Mouse (Mus musculus): ENCODE measurements around the gene Tmx2.
"Not testable (repeated sequence)": the region's sequence is repeated elsewhere in the genome, so short reads cannot be mapped to it uniquely, and the experiment has no call there.

Gene Tmx2

DNA sequence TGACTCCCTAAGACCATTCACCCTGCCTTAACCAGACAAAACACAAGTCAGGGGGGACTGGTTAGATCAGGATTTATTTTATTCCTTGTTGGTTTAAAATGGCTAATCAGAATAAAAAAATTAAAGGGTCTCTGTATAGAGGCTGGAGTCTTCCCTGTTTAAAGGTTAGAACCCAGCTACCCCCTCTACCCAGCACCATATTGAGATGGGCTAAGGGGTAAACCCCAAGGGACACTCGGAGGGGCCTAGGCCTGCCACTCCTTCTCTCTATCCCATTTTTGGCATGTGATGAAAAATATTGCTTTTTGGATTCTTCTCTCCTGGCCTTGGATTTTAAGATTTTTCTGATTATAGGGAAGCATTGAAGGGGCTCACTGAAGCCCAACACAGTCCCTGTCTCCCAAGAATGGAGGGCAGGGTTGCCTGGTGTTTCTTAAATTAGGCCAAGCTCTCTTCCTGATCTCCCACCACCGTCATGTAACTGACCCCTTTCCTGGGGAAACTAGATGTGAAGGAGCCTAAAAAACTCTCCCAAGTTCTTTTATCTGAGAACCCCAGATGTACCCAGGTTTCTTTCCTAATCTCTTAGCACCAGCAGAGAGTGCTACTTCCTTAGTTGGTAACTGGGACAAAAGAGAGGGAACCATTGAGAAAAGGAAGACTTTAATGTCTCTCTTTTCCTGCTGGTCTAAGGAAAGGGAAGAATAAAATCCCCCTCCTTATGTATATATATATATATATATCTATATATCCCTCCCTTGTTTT is 9.3 kb upstream of the Tmx2 start:
- no peak for ATAC-seq (ENCODE audit: low TSS enrichment)

DNA sequence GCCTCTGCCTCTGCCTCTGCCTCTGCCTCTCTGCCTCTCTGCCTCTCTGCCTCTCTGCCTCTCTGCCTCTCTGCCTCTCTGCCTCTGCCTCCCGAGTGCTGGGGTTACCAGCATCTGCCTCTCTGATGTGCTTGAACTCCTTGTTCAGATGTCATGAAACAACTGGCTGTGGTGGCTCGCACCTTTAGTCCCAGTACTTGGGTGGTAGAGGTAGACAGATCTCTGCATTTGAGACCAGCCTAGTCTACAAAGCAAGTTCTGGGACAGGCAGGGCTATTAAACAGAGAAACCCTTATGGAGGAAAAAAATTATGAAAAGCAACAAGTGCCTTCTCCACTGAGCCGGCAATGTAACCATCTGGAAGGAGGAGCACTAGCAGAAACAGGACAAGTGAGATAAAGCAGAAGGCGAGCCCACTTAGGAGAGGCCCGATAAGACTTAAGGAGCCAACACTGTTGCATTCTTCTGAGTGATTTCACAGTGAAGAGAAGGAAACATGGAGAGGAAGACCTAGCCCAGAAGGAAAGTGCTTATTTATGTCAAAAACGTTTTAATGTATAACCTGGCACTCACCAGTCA is 3.8 kb upstream of the Tmx2 start:
- no peak for ATAC-seq (ENCODE audit: low TSS enrichment)

DNA sequence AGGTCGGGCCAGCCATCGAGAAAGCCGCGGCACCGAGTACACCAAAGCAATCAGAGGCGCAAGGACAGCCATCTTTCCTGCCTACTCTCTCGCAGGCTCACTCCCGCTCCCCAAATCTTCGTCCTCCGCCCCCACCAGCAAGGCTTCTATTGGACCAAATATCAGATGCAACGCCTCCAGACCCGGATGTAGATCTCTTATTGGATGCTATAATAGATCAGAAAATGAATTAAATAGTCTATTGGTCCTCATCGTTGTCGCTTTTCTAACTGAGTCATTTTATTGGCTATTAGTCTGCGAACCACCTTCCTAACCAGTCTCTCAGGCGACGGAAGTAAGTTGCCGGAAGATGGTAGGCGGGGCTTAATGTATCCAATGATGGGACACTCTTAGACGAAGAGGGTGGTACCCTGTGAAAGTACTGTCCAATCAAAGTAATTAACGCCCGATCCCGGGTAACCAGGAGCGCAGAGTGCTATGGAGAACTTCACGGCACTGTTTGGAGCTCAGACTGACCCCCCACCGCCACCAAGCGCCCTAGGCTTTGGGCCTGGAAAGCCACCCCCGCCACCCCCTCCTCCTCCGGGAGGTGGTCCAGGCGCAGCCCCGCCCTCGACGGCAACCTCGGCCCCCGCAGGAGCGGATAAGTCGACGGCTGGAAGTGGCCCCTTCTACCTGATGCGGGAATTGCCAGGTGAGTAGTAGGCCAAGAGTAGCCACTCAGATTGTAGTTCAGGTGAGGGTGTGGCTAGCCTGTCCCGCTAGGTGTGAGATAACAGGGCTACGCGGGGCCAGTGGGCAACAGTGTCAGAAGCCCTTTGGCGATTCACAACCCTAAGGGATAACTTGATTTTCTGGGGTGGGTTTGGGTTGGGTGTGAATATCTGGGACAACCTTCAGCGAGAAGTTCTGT is 716 bp downstream of the Tmx2 start, which contains the start of the genes Gm28635 and Med19:
Gene Gm28635, minus strand, starts transcription at position 74 of the 913 bp plus-strand sequence.
Gene Med19, plus strand, starts transcription at position 435 of the 913 bp plus-strand sequence.
- ATAC-seq (ENCODE audit: low TSS enrichment): peak; percentile 98

DNA sequence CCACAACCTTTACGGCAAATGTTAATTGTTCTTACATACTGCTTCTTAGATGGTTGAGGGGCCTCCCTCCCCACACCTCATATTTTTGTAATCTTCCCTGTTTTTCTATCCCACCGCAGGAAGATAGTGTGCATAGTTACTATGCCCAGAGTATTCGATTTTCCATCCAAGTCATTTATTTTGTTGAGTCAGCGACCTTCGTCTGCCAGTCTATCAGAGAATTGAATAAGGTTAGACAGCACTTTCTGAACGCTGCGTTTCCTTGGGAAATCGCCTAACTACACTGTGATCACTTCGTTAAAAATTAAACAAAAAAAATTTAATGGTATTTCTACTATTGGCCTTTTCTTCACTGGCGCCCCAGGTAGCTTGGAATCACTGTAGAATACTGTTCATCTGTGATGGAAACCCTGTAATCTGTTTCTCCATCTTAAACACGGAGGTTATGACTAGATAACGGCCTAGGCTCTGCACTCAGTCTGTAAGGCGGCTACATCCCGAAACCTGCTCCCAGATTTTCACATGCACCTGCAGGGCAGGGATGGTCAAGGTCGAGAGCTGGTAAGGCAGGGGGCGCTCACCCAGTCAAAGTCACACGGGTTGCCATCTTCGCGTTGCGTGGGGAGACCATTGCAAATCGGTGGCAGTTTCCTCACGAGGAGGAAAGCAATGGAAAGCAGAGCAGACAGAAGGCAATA is 1.5 kb downstream of the Tmx2 start:
- peak; percentile 54 for ATAC-seq (ENCODE audit: low TSS enrichment)

DNA sequence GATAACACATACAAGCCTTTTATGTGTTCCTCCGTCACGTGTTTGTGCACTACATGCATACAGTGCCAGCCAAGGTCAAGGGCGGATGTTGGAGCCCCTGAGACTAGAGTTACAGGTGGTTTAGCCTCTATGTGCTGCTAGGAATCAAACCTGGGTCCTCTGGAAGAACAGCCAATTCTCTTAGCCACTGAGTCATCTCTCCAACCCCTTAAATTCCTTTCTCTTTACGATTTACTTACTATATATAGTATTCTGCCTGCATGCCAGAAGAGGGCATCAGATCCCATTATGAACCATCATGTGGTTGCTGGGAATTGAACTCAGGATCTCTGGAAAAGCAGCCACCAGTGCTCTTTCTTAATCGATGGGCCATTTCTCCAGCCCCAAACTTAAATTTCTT is 7.4 kb downstream of the Tmx2 start:
- not testable (repeated sequence) for ATAC-seq (ENCODE audit: low TSS enrichment)

DNA sequence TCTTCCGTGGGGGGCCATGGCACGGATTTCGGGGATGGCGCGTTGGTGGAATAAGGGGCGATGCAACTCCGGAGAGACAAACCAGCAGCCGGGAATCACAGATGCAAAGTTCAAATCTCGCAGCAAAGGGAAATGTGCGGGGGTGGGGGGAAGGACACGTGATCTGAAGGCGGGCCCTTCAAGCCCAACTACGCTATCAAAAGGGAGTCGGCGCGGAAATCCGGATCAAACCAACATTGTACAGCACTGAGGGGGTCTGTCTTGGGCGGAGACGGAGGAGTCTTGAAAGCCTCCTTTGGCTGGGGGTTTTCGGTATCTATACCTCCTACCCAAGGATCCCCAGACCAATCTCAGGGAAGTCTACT is 8.4 kb downstream of the Tmx2 start, which contains the start of gene Selenoh:
Gene Selenoh, minus strand, starts transcription at position 202 of the 365 bp plus-strand sequence.
- ATAC-seq (ENCODE audit: low TSS enrichment): peak; percentile 91

DNA sequence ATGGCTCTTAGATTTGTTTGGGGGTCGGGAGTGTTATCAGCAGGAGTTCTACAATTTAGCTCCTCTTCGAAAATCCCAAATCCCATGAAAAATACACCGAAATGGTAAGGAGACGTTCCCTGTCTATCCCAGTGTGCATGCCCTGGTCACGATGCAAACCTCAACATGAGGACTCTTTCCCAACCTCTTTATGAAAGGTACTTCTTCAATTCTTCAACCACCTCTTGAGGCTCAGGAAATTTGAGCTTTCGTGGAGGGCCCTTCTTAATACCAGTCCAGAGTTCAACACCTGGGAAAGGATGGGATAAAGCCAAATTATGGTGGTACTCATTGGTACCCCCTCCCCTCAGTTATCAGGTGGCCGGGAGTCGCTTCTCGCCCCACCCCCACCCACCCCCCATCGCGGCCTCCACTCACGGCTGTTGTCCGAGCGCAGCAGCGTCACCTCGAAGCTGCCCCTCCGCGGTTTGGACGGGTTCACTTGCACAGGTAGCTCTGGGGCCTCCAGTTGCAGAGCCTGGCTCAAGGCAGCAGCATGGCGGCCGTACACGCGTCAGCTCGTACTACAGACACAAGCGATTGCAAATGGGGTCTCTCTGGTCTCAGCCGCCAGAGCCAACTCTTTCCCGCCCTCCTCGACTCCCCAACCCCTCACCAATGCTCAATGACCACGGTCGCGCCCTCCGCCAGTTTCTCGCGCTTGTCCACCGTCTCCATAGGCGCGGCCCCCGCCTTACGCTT is 8.9 kb downstream of the Tmx2 start:
- peak; percentile 58 for ATAC-seq (ENCODE audit: low TSS enrichment)

DNA sequence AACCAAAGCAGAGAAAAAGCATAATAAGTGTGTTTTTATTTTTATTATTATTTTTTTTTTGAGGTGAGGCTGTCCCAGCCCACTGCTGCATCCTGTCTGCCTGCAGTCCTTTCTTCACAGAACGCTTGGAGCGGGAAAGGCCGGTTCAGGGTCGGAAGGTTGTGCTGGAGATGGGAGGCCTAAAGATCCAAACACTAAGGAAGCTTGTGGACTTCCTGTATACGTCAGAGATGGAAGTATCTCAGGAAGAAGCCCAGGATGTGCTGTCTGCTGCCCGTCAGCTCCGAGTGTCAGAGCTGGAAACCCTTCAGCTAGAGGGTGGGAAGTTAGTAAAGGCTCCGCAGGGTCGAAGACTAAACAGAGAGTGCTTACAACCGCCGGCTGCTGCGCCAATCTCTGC is 12.9 kb downstream of the Tmx2 start:
- ATAC-seq (ENCODE audit: low TSS enrichment): no peak

DNA sequence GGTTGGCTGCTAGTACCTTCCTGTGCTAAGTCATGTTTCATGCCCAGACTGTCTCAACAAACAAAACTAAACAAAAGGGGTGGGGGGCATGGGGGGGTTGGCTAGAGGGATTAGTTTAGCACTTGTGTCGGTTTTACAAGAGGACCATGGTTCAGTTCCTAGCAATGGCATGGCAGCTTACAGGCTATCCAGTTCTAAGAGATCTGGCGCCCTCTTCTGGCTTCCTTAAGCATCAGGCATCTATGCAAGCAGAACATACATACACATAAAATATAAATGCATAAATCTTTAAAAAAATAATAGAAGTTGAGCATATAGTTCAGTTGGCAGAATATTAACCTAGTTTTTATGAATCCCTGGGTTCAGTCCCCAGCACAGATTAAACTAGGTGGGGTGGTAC is 16.1 kb downstream of the Tmx2 start:
- ATAC-seq (ENCODE audit: low TSS enrichment): no peak

DNA sequence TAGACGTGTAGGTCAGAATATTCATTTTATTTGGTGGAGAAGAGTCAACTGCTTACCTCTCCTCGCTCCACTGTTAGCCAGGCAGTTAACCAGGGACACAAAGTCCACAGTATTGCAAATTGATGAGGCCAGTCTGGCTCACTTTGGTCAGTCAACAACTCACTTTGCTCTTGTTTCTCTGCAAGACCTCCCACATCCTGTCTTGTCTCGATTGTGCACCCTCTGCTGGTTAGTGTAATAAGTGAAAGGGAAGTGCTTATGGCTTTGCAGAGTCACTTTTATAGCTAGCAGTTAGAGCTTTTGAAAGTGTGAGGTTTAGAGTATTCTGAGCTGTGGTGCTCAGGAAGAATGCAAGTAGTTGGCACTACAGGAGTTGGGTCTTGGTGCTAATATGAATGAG is 18.7 kb downstream of the Tmx2 start:
- peak; percentile 95 for ATAC-seq (ENCODE audit: low TSS enrichment)

DNA sequence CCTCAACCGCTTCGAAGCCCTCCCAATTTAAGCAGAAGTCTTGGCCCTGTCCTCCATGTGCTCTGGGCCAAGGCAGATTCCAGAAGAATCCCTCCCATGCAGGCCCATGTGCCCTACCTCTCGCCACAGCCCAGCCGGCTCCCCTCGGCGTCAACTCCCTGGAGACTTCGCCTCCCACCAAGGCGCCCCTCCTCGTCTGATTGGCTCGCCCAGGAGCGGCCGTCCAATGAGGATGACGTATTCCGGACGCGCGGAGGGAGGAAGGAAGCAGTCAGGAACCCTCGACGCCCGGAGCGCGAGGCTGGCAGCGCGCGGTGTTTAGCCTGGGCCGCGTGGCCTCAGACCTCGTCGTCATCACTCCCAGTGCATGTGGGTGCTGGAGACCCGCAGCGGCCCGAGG is 20.1 kb downstream of the Tmx2 start, which contains the start of gene Btbd18:
Gene Btbd18, plus strand, starts transcription at position 274 of the 400 bp plus-strand sequence.
- no peak for ATAC-seq (ENCODE audit: low TSS enrichment)

DNA sequence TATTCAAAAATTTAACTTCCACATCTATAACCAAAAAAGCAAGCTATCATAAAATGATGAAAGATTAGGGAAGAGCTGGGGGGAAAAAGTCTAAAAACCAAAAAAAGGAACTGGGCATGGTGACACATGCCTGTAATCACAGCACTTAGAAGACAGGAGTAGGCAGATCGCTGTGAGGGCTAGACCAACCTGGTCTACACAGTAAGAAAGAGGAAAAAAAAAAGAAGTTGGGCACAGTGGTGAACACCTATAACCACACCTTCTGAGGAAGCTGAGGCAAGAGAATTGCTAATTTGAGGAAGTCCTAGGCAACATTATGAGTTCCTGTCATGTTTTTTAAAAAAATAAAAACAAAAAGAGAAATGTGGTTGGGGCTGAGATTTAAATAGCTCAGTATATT is 23.1 kb downstream of the Tmx2 start:
- ATAC-seq (ENCODE audit: low TSS enrichment): no peak

DNA sequence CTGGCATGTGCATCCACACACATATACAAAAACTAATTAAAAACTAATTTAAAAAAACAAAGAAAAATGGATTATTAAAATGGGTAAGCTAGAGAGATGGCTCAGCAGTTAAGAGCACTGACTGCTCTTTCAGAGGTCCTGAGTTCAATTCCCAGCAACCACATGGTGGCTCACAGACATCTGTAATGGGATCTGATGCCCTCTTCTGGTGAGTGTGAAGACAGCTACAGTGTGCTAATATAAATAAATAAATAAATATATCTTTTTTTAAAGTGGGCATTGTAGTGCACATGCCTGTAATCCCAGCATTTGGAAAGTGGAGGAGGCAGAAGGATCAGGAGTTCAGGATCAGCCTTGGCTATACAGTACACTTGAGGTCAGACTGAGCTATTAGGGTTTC is 25.6 kb downstream of the Tmx2 start:
- no peak for ATAC-seq (ENCODE audit: low TSS enrichment)

DNA sequence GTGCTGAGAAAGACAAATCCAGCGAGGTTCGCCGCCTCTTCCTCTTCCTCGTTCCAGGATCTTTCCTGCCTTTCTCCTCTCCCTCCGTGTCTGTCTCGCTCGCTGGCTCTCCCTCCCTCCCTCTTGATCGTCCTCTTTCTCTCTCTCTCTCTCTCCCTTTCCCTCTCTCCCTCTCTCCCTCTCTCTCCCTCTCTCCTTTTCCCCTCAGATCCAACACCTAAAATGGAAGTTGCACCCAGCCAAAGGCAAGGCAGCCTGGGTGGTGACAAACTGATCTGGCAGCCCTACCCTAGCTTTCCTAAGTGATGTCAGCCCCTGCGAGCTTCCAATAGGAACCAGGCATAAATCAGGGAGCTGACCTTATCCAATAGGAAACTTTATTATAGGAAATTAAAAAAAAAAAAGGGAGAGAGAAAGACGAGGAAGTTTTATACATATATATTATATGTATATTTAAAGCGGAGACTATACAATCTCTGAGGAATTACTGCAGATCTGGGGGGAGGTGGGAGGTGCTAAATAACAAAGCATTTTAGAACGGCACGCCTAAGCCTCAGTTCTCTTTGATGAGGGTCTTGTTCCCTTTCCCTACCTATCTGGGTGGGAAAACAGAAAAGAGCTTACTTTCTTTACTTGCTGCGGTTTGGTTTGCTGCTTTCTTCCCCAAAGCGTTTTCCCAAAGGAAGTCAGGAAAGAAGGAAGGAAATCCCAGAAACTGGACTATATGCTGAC is 28.3 kb downstream of the Tmx2 start, which contains the start of gene Ctnnd1:
Gene Ctnnd1, minus strand, starts transcription at position 302 of the 732 bp plus-strand sequence.
- peak; percentile 99 for ATAC-seq (ENCODE audit: low TSS enrichment)

DNA sequence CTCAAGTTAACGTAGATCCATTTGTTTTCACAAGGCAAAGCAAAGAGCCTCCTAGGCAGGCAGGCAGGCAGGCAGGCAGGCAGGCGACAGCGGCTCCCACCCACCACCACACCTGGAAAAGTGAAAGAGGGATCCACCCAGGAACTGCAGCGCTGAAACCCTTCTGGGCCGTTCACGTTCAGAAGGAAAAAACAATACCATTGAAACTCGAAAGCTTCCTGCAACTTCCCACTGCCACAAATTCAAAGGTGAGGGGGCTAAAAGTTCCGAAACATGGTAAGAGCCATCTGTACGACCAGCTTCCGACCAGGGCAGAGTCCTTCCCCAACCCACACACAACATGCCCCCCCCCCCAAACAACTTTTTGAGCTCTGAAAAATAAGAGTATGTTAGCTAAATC is 29.3 kb downstream of the Tmx2 start:
- ATAC-seq (ENCODE audit: low TSS enrichment): no peak

DNA sequence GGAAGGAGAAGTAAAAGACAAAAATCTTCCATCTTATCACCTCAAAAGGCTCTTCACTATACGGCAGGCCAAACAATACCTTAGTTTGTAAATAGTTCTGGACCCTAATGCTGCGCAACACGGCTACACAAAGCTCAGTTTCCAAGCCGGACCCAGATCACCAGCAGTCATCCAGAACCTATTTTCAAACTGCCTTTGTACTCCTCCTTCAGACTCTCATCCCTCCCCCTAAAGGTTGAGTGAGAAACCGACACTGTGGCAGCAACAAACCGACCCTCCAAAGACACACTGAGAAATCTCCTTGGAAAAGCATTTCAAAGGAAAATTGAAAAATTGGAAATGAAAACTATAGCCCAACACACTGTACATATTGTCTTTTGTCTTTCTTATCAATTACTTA is 30.6 kb downstream of the Tmx2 start:
- peak; percentile 38; the same call in 1 of the 2 replicates for ATAC-seq (ENCODE audit: low TSS enrichment)

DNA sequence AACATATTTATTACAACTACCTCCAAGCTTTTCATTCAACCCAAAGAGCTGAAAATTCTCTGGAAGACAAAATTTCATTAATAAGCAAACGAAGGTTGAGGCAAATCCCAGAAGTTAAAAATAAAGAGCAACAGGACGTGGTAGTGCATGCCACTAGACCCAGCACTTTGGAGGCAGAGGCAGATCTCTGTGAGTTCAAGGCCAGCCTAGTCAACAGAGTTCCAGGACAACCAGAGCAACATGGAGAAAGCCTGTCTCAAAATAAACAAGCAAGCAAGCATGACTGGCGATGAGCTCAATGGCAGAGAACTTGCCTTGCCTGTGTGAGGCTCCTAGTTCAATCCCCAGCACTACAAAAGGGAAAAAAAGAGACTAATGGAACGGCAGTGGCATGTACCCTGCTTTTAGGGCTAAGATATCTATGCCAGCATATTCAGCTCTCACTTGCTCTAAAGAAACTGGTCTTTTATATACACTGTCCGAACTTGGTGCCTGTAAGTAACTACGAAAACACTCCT is 31.8 kb downstream of the Tmx2 start:
- no peak for ATAC-seq (ENCODE audit: low TSS enrichment)

DNA sequence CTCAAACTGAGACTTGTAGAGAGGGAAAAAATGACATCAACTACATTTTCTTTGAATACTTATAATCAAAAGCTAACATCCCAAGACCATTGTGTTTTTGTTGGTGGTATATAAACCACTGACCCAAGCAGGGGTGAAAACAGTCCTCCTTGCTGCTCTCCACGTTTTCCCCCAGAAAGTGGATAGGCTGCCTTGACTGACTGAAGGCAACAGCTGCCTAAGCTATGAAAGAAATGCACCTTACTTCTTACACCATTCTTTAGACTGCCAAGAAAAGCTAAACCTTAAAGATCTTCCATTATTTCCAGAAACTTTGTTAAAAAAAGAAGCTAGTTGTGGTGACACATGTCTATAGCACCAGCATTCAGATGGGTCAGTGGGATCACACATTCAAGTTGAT is 32.8 kb downstream of the Tmx2 start:
- ATAC-seq (ENCODE audit: low TSS enrichment): no peak

DNA sequence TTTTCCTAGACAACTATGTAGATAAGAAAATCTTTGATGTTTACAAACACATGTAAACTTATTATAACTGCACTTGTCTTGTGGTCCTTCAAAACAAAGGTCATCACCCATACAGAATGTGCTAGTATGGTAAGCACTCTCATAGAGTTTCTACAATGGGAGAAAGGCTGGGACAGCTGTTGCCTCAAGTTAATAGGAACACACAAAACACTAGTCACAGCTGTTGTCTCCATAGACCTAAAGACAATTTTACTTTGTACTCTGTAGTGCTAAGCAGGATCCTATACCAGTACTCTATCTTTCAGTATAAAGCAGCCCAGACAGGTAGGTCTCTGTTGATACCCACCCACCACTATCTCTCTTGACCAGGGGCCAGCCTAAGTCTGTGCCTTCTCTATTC is 38.1 kb downstream of the Tmx2 start:
- no peak for ATAC-seq (ENCODE audit: low TSS enrichment)

Measured in frontal cortex, adult (tissue).